Mouse (Mus musculus) liver, embryonic 12.5 days (tissue): ENCODE data around the gene Tspan18. TPM values are rescaled to one million over a fixed set of nuclear protein-coding genes. Genes with fewer than 3 reads are reported as not detected.

ENCODE experiments used
- ATAC-seq: fragments of 200-750 bp; cut with Nextera tagmentation; 2 replicates; pipeline ENCODE4 v1.8.0; 2017; ENCODE audit warnings: moderate number of reproducible peaks, mild to moderate bottlenecking, moderate library complexity
- H3K27ac ChIP-seq: fragments of 300-500 bp; sonication (generic); 2 replicates; pipeline ENCODE4 v1.5.1; 2016; ENCODE audit warnings: mild to moderate bottlenecking
- H3K27me3 ChIP-seq: fragments of 300-500 bp; sonication (generic); replicated peaks from 2 replicates; pipeline ENCODE4 v1.6.1; 2016; ENCODE audit warnings: mild to moderate bottlenecking, moderate library complexity
- H3K36me3 ChIP-seq: fragments of 300-500 bp; sonication (generic); 2 replicates; pipeline ENCODE4 v1.6.1; 2016; ENCODE audit warnings: mild to moderate bottlenecking, moderate library complexity
- H3K4me1 ChIP-seq: fragments of 300-500 bp; sonication (generic); 2 replicates; pipeline ENCODE4 v1.6.1; 2016
- H3K4me2 ChIP-seq: fragments of 300-500 bp; sonication (generic); 2 replicates; pipeline ENCODE4 v1.6.1; 2016; ENCODE audit warnings: mild to moderate bottlenecking, moderate library complexity
- H3K4me3 ChIP-seq: fragments of 300-500 bp; sonication (generic); 2 replicates; pipeline ENCODE4 v1.5.1; 2016; ENCODE audit warnings: mild to moderate bottlenecking, moderate library complexity
- H3K9ac ChIP-seq: fragments of 300-500 bp; sonication (generic); 2 replicates; pipeline ENCODE4 v1.6.1; 2016; ENCODE audit warnings: mild to moderate bottlenecking, moderate library complexity
- H3K9me3 ChIP-seq: fragments of 300-500 bp; sonication (generic); replicated peaks from 2 replicates; pipeline ENCODE4 v1.6.1; 2016; ENCODE audit warnings: mild to moderate bottlenecking, moderate library complexity
- WGBS: fragments of 180-500 bp; shearing (Covaris S2); methylation state at CpG from one replicate; pipeline ENCODE4 v1.1.7; 2016; ENCODE audit not compliant: insufficient replicate concordance; 5-methylcytosine and 5-hydroxymethylcytosine counted together
- polyA plus RNA-seq: library from polyadenylated mRNA; unstranded; fragments of >200 nt; fragmentation: Nextera tagmentation; extraction: Ambion mirVana; gene quantifications from 2 replicates; pipeline ENCODE4 v1.2.1, GENCODE M21; 2016

Tspan18 gene
- polyA plus RNA-seq, 1 experiment from 2014 or later: 6.2 TPM

- WGBS: 59% methylated on average over 1 of the region's 1 CpGs
- no peak overlapping the region for H3K9ac ChIP-seq
- ATAC-seq: no peak
- H3K27ac ChIP-seq: no peak overlapping the region
- no peaks in the 10 kb centered on the region for H3K36me3 ChIP-seq
- no peaks in the 10 kb centered on the region for H3K27me3 ChIP-seq
- no peak overlapping the region for H3K4me2 ChIP-seq
- no peaks in the 10 kb centered on the region for H3K9me3 ChIP-seq
- no peak overlapping the region for H3K4me3 ChIP-seq
- peaks cover 6% of the 10 kb centered on the region for H3K4me1 ChIP-seq
Measured at GRCm38 (mm10) chr2:93273916-93274315, 60.4 kb downstream of the Tspan18 start.

GRCm38 (mm10) chr2:93270083-93270482 lies 64.2 kb downstream of the Tspan18 start:
- Histone ChIP-seq H3K9me3 (no peaks in the 10 kb centered on the region), H3K27me3 (no peaks in the 10 kb centered on the region), H3K9ac (no peak overlapping the region), H3K4me3 (no peak overlapping the region), H3K36me3 (no peaks in the 10 kb centered on the region), H3K4me2 (no peak overlapping the region), H3K4me1 (no peaks in the 10 kb centered on the region), H3K27ac (no peak overlapping the region)
- no peak for ATAC-seq
- WGBS: 52% methylated on average over 5 of the region's 5 CpGs

- WGBS: 83% methylated on average over 10 of the region's 10 CpGs
- no peak overlapping the region for H3K9ac ChIP-seq
- no peak overlapping the region for H3K27ac ChIP-seq
- no peak overlapping the region for H3K4me2 ChIP-seq
- no peaks in the 10 kb centered on the region for H3K27me3 ChIP-seq
- no peaks in the 10 kb centered on the region for H3K9me3 ChIP-seq
- H3K36me3 ChIP-seq: no peaks in the 10 kb centered on the region
- H3K4me3 ChIP-seq: no peak overlapping the region
- no peak for ATAC-seq
- H3K4me1 ChIP-seq: no peaks in the 10 kb centered on the region
Measured at GRCm38 (mm10) chr2:93269611-93270010, 64.7 kb downstream of the Tspan18 start.

- Histone ChIP-seq H3K27ac (no peak overlapping the region), H3K9ac (no peak overlapping the region), H3K4me3 (no peak overlapping the region), H3K4me1 (no peaks in the 10 kb centered on the region), H3K27me3 (no peaks in the 10 kb centered on the region), H3K9me3 (no peaks in the 10 kb centered on the region), H3K36me3 (no peaks in the 10 kb centered on the region), H3K4me2 (no peak overlapping the region)
- ATAC-seq: no peak
- WGBS: 63% methylated on average over 3 of the region's 3 CpGs
Measured at GRCm38 (mm10) chr2:93268711-93269270, 65.5 kb downstream of the Tspan18 start.

GRCm38 (mm10) chr2:93267791-93268190 lies 66.5 kb downstream of the Tspan18 start:
- Histone ChIP-seq H3K36me3 (no peaks in the 10 kb centered on the region), H3K9me3 (no peaks in the 10 kb centered on the region), H3K4me1 (peaks cover 6% of the 10 kb centered on the region; the same call in 1 of the 2 replicates), H3K27me3 (no peaks in the 10 kb centered on the region), H3K4me2 (no peak overlapping the region), H3K27ac (no peak overlapping the region), H3K9ac (no peak overlapping the region), H3K4me3 (no peak overlapping the region)
- WGBS: 36% methylated on average over 4 of the region's 4 CpGs
- ATAC-seq: peak; percentile 49; the same call in 1 of the 2 replicates

DNA sequence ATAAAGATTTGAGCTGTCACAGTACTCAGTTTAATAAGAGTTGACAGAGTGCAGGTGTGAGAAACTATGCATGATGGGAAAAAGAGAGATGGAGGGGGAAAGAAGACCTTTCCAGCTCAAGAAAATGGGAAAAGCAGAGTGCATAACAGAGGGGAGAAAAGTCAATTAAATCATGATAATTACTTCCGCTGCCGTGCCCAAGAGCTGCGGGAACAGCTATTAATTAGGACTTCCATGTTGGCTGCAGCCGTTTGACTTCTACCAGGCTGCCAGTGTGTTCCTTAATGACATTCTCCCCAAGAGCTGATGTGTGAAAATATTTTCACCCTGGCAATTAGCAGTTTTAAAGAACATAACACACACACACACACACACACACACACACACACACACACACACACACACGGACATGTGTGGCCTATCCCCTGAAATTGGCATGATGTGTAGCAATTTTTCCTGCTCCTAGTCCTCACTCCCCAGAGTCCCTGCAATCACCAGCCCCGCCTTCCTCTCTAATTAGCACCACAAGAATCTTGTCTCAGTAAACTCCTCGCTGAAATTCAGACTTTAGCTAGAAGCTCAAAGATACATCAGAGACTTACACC lies 67.6 kb downstream of the Tspan18 start:
- no peak overlapping the region for H3K27ac ChIP-seq

DNA sequence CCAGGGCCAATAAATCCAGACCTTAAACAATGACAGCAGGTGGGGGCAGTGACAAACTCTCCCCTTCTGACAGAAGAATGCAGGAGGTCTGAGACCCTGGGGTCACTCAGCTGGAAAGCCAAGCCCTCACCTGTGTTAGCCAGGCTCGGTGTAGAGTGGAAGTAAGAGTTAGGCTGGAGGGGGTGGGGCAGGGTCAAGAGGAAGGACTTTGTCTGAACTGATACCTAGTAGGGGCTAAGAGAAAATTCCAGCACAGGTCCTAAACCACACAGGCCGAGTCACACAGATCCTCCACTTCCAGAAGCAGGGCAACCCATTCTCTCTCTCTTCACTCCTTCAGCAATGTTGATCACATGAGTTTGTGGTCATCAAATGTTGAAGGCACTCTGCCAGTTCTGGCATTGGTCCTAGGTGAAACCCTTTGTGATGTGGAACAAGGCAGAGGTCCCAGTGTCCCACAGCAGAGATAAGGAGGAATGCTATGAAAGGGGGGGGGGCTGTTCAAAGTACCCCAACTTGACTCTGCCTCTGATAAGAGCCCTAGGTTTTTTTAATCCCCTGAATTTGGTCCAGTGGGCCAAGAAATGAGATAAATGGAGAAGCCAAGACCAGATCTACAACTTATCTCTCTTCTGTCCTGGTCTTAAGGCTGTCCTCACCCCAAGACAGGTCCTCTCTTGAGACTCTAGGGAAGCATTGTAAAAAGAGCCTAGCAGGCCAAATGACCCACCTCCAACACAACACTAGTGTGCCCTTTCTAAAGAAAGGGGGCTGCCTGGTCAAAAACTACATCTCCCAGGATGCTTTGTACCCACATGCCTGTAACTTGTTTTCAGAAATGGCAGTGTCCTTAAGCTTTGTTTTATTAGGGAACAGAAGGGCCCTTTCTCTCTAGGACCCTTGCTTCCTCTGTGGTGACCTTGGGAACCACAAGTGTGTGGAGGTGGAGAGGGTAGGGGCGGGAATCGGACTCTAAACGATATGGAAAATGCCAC lies 71.7 kb downstream of the Tspan18 start:
- peak; percentile 52 for ATAC-seq
- Histone ChIP-seq H3K27me3 (no peaks in the 10 kb centered on the region), H3K36me3 (no peaks in the 10 kb centered on the region), H3K27ac (peak overlapping the region; percentile 41; the same call in 1 of the 2 replicates), H3K9ac (no peak overlapping the region), H3K4me2 (no peak overlapping the region), H3K9me3 (no peaks in the 10 kb centered on the region), H3K4me3 (no peak overlapping the region), H3K4me1 (peaks cover 26% of the 10 kb centered on the region)
- 21% methylated on average over 5 of the region's 5 CpGs for WGBS

More for the DNA sequence above, 67.6 kb downstream of the Tspan18 start:
- Histone ChIP-seq H3K9me3 (no peaks in the 10 kb centered on the region), H3K4me3 (no peak overlapping the region), H3K9ac (no peak overlapping the region), H3K27me3 (no peaks in the 10 kb centered on the region), H3K4me2 (no peak overlapping the region), H3K4me1 (peaks cover 17% of the 10 kb centered on the region), H3K36me3 (no peaks in the 10 kb centered on the region)
- no peak for ATAC-seq
- WGBS: 59% methylated on average over 7 of the region's 7 CpGs

GRCm38 (mm10) chr2:93261521-93262290 lies 72.6 kb downstream of the Tspan18 start:
- ATAC-seq: peak; percentile 75
- peaks cover 26% of the 10 kb centered on the region for H3K4me1 ChIP-seq

GRCm38 (mm10) chr2:93257634-93258033 lies 76.7 kb downstream of the Tspan18 start:
- no peaks in the 10 kb centered on the region for H3K9me3 ChIP-seq
- no peaks in the 10 kb centered on the region for H3K36me3 ChIP-seq
- no peak for ATAC-seq
- H3K9ac ChIP-seq: no peak overlapping the region
- 58% methylated on average over 4 of the region's 4 CpGs for WGBS
- H3K4me1 ChIP-seq: peaks cover 19% of the 10 kb centered on the region
- H3K4me2 ChIP-seq: no peak overlapping the region
- no peaks in the 10 kb centered on the region for H3K27me3 ChIP-seq
- no peak overlapping the region for H3K27ac ChIP-seq
- H3K4me3 ChIP-seq: no peak overlapping the region

More at GRCm38 (mm10) chr2:93261521-93262290, 72.6 kb downstream of the Tspan18 start:
- H3K4me2 ChIP-seq: no peak overlapping the region
- H3K9me3 ChIP-seq: no peaks in the 10 kb centered on the region
- H3K36me3 ChIP-seq: no peaks in the 10 kb centered on the region
- H3K4me3 ChIP-seq: no peak overlapping the region
- H3K27ac ChIP-seq: peak overlapping the region; percentile 41; the same call in 1 of the 2 replicates
- no peaks in the 10 kb centered on the region for H3K27me3 ChIP-seq
- WGBS: 19% methylated on average over 6 of the region's 6 CpGs
- H3K9ac ChIP-seq: no peak overlapping the region

GRCm38 (mm10) chr2:93256735-93257405 lies 77.4 kb downstream of the Tspan18 start:
- no peak overlapping the region for H3K4me2 ChIP-seq
- no peak overlapping the region for H3K4me3 ChIP-seq
- H3K27me3 ChIP-seq: no peaks in the 10 kb centered on the region
- H3K27ac ChIP-seq: no peak overlapping the region
- no peak overlapping the region for H3K9ac ChIP-seq
- 57% methylated on average over 8 of the region's 8 CpGs for WGBS
- no peak for ATAC-seq
- H3K4me1 ChIP-seq: peaks cover 11% of the 10 kb centered on the region
- no peaks in the 10 kb centered on the region for H3K36me3 ChIP-seq
- H3K9me3 ChIP-seq: no peaks in the 10 kb centered on the region

GRCm38 (mm10) chr2:93252356-93252755 lies 81.9 kb downstream of the Tspan18 start:
- Histone ChIP-seq H3K9me3 (no peaks in the 10 kb centered on the region), H3K9ac (no peak overlapping the region), H3K4me3 (no peak overlapping the region), H3K4me2 (no peak overlapping the region), H3K36me3 (no peaks in the 10 kb centered on the region), H3K27ac (no peak overlapping the region), H3K4me1 (no peaks in the 10 kb centered on the region), H3K27me3 (no peaks in the 10 kb centered on the region)
- 62% methylated on average over 9 of the region's 9 CpGs for WGBS
- no peak for ATAC-seq
